Mouse (Mus musculus) adrenal gland, adult 10 weeks (tissue): ENCODE measurements around the gene Fbxl5. TPM values are rescaled to one million over a fixed set of nuclear protein-coding genes. Genes with fewer than 3 reads are reported as not detected.

Experiments
- polyA plus RNA-seq: library from polyadenylated mRNA; stranded (reverse); fragments of 350-450 nt; fragmentation: Illumina TruSeq; extraction: RNeasy Lipid Tissue Mini Kit (QIAGEN cat#74804); gene quantifications from one replicate; pipeline ENCODE4 v1.2.3, GENCODE M21; 2014; ENCODE audit warnings: low read depth, low replicate concordance

Fbxl5 gene
- polyA plus RNA-seq = 197 TPM

DNA sequence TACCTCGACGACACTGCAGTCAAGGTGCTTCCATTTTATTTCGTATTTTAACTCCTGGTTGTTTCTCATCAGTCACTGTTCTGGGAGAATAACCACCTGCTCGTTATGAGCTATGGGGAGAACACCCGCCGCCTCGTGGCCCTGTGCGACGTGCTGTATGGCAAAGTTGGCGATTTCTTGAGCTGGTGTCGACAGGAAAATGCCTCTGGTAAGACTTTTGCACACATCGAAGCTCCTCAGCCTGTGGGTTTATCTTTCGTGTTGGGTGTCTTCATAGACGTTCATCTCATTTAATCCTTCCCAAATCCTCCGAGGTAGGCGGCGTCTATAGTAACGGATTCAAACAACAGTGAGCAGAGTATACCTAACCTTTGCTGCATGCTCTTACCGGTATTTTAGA is at the start of gene Fbxl5:
Gene Fbxl5 (minus strand): TSS at position 101 of the 400 bp plus-strand sequence.

DNA sequence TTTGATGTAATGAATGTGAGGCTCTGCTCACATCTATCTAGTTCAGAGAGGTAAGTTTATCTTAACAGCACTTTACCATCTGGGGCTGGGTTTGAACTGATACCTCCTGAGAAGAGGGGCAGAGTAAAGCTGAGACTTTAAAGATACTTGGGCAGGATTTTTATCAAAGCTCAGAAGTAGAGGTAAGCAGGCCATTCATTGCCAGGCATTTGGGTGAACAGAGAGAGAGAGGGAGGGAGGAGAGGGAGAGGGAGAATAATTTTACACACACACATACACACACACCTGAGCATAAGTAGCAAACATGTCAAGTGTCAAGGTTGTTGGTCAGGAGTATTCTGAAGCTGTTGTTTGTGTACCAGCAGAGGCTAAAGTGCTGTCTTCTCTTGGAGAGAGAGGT is 46.8 kb upstream of the Fbxl5 start, which contains the start of gene Cd38:
Gene Cd38 (plus strand): TSS at position 301 of the 400 bp plus-strand sequence.

DNA sequence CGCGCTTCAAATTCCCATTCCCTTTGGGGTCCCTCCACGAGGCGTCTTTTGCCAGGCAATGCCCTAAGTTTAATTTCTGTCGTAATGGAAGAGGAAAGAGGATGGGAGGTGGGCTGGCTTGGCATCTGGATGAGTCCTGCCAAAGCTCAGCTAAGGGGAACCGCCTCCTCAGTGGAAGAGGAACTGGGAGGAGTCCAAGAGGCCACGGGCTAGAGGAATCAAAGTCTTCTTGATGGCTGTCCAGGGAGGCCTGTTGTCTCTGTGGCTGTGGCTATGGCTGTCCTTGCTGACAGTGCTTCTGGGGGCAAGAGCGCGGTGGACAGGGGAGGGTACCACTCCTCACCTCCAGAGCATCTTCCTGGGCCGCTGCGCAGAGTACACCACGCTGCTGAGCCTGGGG is 2.7 kb downstream of the Fbxl5 start, which contains the start of gene Bst1:
Gene Bst1 (plus strand): TSS at position 191 of the 400 bp plus-strand sequence.

Other genes starting within 250 kb of the Fbxl5 start
- 20.5 TPM for gene Cc2d2a, start 159.3 kb downstream of the Fbxl5 start, polyA plus RNA-seq
- gene Bst1, start 2.8 kb downstream of the Fbxl5 start, polyA plus RNA-seq = 4.5 TPM
- gene Cd38, start 46.9 kb upstream of the Fbxl5 start, polyA plus RNA-seq = 54.6 TPM
- gene Gm7879, start 91.5 kb upstream of the Fbxl5 start, polyA plus RNA-seq = not detected
- not detected for gene Fgfbp1, start 160.1 kb upstream of the Fbxl5 start, polyA plus RNA-seq